Mouse (Mus musculus) adrenal gland, adult (tissue): Measurements from ENCODE around the gene Nudt15.
"Not testable (repeated sequence)": the region's sequence is repeated elsewhere in the genome, so short reads cannot be mapped to it uniquely, and the experiment has no call there.

Source experiments
- DNase-seq, 2 experiments: peaks; one replicate each; pipeline ENCODE4 v3.0.0; 2022 to 2023; ENCODE audit warnings: low spot score in 1 of 2; ENCODE audit not compliant: inconsistent age in 2 of 2

Nudt15 gene

GRCm38 (mm10) chr14:73548051-73548450 is at the start of gene Nudt15:
Gene Nudt15, minus strand, starts transcription at chr14:73548242.
- DNase-seq: no peak

- DNase-seq: no peak
Measured at GRCm38 (mm10) chr14:73592166-73592565, 44.1 kb upstream of the Nudt15 start.

- DNase-seq: no peak
Measured at GRCm38 (mm10) chr14:73588080-73588479, 40.0 kb upstream of the Nudt15 start.

GRCm38 (mm10) chr14:73576336-73576735 is 28.3 kb upstream of the Nudt15 start:
- DNase-seq: peak; percentile 25 to 61

GRCm38 (mm10) chr14:73574053-73574452 is 26.0 kb upstream of the Nudt15 start:
- no peak for DNase-seq

- no peak for DNase-seq
Measured at GRCm38 (mm10) chr14:73571143-73571542, 23.1 kb upstream of the Nudt15 start.

GRCm38 (mm10) chr14:73569831-73570230 is 21.8 kb upstream of the Nudt15 start:
- not testable (repeated sequence) for DNase-seq

GRCm38 (mm10) chr14:73553122-73553696 is 5.2 kb upstream of the Nudt15 start:
- no peak for DNase-seq

- peak; percentile 95 to 98 for DNase-seq
Measured at GRCm38 (mm10) chr14:73552341-73553121, 4.5 kb upstream of the Nudt15 start.

GRCm38 (mm10) chr14:73551164-73551563 is 3.1 kb upstream of the Nudt15 start:
- DNase-seq: no peak

GRCm38 (mm10) chr14:73550732-73551131 is 2.7 kb upstream of the Nudt15 start:
- DNase-seq: no peak

- no peak for DNase-seq
Measured at GRCm38 (mm10) chr14:73550291-73550690, 2.2 kb upstream of the Nudt15 start.

- no peak for DNase-seq
Measured at GRCm38 (mm10) chr14:73547034-73547433, 1.0 kb downstream of the Nudt15 start.

GRCm38 (mm10) chr14:73543781-73544180 is 4.3 kb downstream of the Nudt15 start:
- DNase-seq: no peak

GRCm38 (mm10) chr14:73535641-73536040 is 12.4 kb downstream of the Nudt15 start:
- no peak for DNase-seq

- DNase-seq: no peak
Measured at GRCm38 (mm10) chr14:73533755-73534465, 14.1 kb downstream of the Nudt15 start.

- DNase-seq: not testable (repeated sequence)
Measured at GRCm38 (mm10) chr14:73528661-73529060, 19.4 kb downstream of the Nudt15 start.

- peak; percentile 95 to 99 for DNase-seq
Measured at GRCm38 (mm10) chr14:73524766-73525448, 23.1 kb downstream of the Nudt15 start, which contains the start of gene Sucla2. Gene Sucla2, plus strand, starts transcription at chr14:73525319.

GRCm38 (mm10) chr14:73524136-73524535 is 23.9 kb downstream of the Nudt15 start:
- no peak for DNase-seq

- DNase-seq: peak; percentile 95 to 99
Measured at GRCm38 (mm10) chr14:73509765-73510423, 38.1 kb downstream of the Nudt15 start, which contains the start of gene Med4. Gene Med4, plus strand, starts transcription at chr14:73510025.
